Mouse (Mus musculus): Measurements from ENCODE around the gene Nab2. TPM values are rescaled to one million over a fixed set of nuclear protein-coding genes. Genes with fewer than 3 reads are reported as not detected.
A peak's percentile ranks its signal among the peaks of the same experiment; 100 is the strongest.

The Nab2 gene
- polyA plus RNA-seq, 1 experiment from 2014 or later, result 1.2 TPM

DNA sequence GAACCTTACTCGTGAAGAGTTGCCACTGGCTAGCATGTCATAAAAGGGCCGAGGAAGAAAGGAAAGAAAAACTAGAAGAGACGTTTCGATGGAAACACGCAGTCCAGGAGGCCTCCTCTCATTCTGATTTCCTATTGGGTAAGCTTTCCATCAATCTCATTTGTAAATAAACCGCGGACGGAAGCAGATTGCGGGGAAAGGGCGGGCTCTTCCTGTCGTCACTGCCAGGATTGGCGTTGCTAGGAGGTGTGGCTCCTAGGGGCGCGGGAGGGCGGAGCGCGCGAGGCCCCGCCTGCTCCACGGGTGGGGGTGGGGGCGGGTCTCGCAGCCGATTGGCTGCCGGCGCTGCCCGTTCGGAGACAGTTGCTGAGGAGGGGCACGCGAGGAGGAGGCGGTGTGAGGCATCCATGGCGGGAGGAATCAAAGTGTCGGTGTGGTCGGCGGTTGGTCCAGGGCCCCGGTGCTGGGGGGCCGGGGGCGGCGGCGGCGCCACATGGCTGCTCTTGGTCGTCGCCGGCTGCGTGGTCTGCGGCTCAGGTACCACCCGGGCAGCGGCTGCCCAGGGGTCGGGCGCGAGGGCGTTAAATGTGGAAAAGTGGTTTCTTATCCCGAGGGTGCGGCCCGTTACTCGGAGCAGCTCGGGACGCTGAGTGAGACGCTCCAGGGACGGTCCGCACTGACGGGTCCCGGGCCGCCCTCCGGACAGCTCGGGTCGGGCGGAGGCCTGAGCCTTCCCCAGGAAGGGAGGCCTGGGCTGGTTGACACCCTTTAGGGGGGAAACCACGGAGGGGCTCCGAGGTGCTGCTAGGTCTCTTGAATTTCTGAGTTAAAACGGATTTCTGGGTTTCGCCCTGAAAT, 8.6 kb upstream of the Nab2 start:
- no peaks in the 10 kb centered on the region for H3K27me3 ChIP-seq (ENCODE audit: control insufficient read depth, insufficient read depth, low read length)

DNA sequence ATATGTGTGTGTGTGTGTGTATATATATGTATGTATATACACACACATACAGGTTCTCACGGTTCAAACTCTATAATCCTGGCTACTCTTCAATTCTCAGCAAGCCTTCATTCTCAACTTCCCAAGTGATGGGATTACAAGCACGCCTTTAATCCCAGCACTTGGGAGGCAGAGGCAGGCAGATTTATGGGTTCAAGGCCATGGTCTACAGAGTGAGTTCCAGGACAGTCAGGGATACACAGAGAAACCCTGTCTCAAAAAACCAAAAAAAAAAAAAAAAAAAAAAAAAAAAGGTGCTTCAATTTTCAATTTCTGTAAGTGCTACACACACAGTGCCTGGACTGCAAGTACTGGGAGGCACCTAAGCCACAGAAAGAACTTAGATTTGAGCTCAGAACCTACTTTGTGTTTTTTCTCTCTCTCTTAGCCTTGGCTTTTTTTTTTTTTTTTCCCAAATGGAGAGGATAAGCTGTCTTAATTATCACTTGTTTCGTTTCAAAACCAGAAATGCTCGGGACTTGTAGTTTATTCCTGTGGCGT, 7.6 kb upstream of the Nab2 start:
- no peaks in the 10 kb centered on the region for H3K36me3 ChIP-seq (ENCODE audit: control insufficient read depth, insufficient read depth, low read length)
- H3K4me2 ChIP-seq (ENCODE audit: low read length), result peak overlapping the region; percentile 67
- peak overlapping the region; percentile 66 for H3K4me3 ChIP-seq (replicated peaks; ENCODE audit: low read depth, low read length)
- H3K27ac ChIP-seq (replicated peaks; ENCODE audit: low read depth, low read length), result no peak overlapping the region
- ATAC-seq (ENCODE audit: low FRiP score, low TSS enrichment) (no peak), DNase-seq (no peak)
- H3K9ac ChIP-seq (replicated peaks; ENCODE audit: low read length), result no peak overlapping the region; the same call in 1 of the 2 replicates
- no peaks in the 10 kb centered on the region for H3K27me3 ChIP-seq (ENCODE audit: control insufficient read depth, insufficient read depth, low read length)
- WGBS, result 56% methylated on average over 5 of the region's 5 CpGs
- no peaks in the 10 kb centered on the region for H3K9me3 ChIP-seq (ENCODE audit: control insufficient read depth, low read length)
- peaks cover 3% of the 10 kb centered on the region; the same call in 1 of the 2 replicates for H3K4me1 ChIP-seq (ENCODE audit: control insufficient read depth, insufficient read depth, low read length)

More for the DNA sequence above, 8.6 kb upstream of the Nab2 start:
- Histone ChIP-seq H3K27ac (replicated peaks; ENCODE audit: low read depth, low read length) (0 out of 2 replicates have a peak overlapping the region, but pooled peaks have one; percentile 20), H3K4me1 (ENCODE audit: control insufficient read depth, insufficient read depth, low read length) (peaks cover 3% of the 10 kb centered on the region; the same call in 1 of the 2 replicates), H3K36me3 (ENCODE audit: control insufficient read depth, insufficient read depth, low read length) (no peaks in the 10 kb centered on the region), H3K9me3 (ENCODE audit: control insufficient read depth, low read length) (no peaks in the 10 kb centered on the region), H3K9ac (replicated peaks; ENCODE audit: low read length) (peak overlapping the region; percentile 72), H3K4me2 (ENCODE audit: low read length) (peak overlapping the region; percentile 98), H3K4me3 (replicated peaks; ENCODE audit: low read depth, low read length) (peak overlapping the region; percentile 66)
- DNase-seq (peak; percentile 99), ATAC-seq (ENCODE audit: low FRiP score, low TSS enrichment) (peak; percentile 98)
- under 1% methylated on average over 68 of the region's 71 CpGs for WGBS

DNA sequence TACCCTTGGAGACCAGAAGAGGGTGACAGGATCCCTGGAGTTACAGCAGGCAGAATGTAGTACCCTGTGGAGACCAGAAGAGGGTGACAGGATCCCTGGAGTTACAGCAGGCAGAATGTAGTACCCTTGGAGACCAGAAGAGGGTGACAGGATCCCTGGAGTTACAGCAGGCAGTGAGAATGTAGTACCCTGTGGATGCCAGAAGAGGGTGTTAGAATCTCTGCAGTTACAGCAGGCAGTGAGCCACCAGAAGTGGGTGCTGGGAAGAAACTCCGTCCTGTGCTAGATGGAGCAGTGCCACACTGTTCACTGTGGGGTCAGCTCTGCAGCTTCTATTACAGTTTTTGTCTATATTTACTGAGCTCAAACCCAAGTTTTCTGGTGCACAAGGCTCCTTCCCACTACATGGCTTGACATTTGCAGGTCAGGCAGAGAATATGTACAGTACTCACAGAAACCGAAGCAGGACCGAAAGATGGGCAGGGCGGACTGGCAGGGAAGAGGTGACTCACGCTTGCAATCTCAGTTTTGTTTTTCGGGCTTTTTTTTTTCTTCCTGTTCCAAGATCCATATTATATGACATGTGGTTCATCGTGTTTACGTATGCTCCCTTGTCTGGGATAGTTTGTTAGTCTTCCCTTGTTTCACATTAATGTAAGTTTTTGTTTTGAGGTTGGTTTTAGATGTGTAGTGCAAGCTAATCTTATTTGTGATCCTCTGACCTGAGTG, 6.6 kb upstream of the Nab2 start:
- H3K27ac ChIP-seq (replicated peaks; ENCODE audit: low read depth, low read length), result no peak overlapping the region

DNA sequence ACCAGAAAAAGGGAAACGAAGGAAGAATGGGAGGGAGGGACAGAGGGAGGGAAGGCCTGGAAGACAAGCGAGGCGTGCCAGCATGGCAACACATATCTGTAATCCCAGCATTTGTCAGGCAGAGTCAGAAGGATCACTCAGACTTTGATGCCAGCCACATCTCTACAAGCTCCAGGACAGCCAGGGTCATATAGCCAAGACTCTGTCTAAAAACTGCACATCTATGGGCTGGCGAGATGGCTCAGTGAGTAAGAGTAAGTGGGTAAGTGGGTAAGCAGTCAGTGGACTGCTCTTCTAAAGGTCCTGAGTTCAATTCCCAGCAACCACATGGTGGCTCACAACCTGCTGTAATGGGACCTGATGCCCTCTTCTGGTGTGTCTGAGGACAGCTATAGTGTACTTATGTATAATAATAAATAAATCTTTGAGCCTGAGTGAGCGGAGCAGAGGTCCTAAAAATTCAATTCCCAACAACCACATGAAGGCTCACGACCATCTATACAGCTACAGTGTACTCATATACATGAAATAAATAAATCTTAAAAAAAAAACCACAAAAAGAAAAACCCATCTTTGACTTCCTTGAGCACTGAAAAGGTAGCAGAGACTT, 5.8 kb upstream of the Nab2 start:
- Histone ChIP-seq H3K27ac (replicated peaks; ENCODE audit: low read depth, low read length) (no peak overlapping the region), H3K9me3 (ENCODE audit: control insufficient read depth, low read length) (no peaks in the 10 kb centered on the region), H3K9ac (replicated peaks; ENCODE audit: low read length) (no peak overlapping the region), H3K4me3 (replicated peaks; ENCODE audit: low read depth, low read length) (no peak overlapping the region), H3K4me1 (ENCODE audit: control insufficient read depth, insufficient read depth, low read length) (peaks cover 3% of the 10 kb centered on the region; the same call in 1 of the 2 replicates), H3K36me3 (ENCODE audit: control insufficient read depth, insufficient read depth, low read length) (no peaks in the 10 kb centered on the region), H3K27me3 (ENCODE audit: control insufficient read depth, insufficient read depth, low read length) (no peaks in the 10 kb centered on the region), H3K4me2 (ENCODE audit: low read length) (no peak overlapping the region)
- WGBS, result 93% methylated on average over 6 of the region's 6 CpGs
- ATAC-seq (ENCODE audit: low FRiP score, low TSS enrichment) (no peak), DNase-seq (no peak)

More for the DNA sequence above, 6.6 kb upstream of the Nab2 start:
- peak; percentile 86 for DNase-seq
- peaks cover 3% of the 10 kb centered on the region; the same call in 1 of the 2 replicates for H3K4me1 ChIP-seq (ENCODE audit: control insufficient read depth, insufficient read depth, low read length)
- H3K27me3 ChIP-seq (ENCODE audit: control insufficient read depth, insufficient read depth, low read length), result no peaks in the 10 kb centered on the region
- no peak overlapping the region for H3K4me3 ChIP-seq (replicated peaks; ENCODE audit: low read depth, low read length)
- ATAC-seq (ENCODE audit: low FRiP score, low TSS enrichment), result no peak
- H3K36me3 ChIP-seq (ENCODE audit: control insufficient read depth, insufficient read depth, low read length), result no peaks in the 10 kb centered on the region
- H3K9me3 ChIP-seq (ENCODE audit: control insufficient read depth, low read length), result no peaks in the 10 kb centered on the region
- 89% methylated on average over 8 of the region's 8 CpGs for WGBS
- H3K4me2 ChIP-seq (ENCODE audit: low read length), result no peak overlapping the region
- no peak overlapping the region for H3K9ac ChIP-seq (replicated peaks; ENCODE audit: low read length)

DNA sequence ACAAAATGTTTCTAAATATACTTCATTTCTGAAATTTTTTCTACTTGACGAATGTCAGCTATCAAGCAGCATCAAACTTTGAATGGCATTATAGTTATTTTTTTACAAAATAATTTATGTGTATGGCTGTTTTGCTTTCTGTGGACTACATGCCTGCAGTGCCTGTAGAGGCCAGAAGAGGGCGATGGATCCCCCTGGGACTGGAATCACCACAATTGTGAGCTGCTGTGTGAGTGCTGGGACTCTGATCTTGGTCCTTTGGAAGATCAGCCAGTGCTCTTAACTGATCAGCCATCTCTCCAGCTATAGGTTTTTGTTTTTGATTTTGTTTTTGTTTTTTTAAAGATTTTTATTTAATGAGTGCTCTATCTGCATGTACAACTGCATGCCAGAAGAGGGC, 2.9 kb upstream of the Nab2 start:
- Histone ChIP-seq H3K27ac (replicated peaks; ENCODE audit: low read depth, low read length) (no peak overlapping the region), H3K9me3 (ENCODE audit: control insufficient read depth, low read length) (no peaks in the 10 kb centered on the region), H3K4me3 (replicated peaks; ENCODE audit: low read depth, low read length) (no peak overlapping the region), H3K9ac (replicated peaks; ENCODE audit: low read length) (no peak overlapping the region), H3K27me3 (ENCODE audit: control insufficient read depth, insufficient read depth, low read length) (peaks cover 17% of the 10 kb centered on the region), H3K4me1 (ENCODE audit: control insufficient read depth, insufficient read depth, low read length) (peaks cover 3% of the 10 kb centered on the region; the same call in 1 of the 2 replicates), H3K4me2 (ENCODE audit: low read length) (no peak overlapping the region), H3K36me3 (ENCODE audit: control insufficient read depth, insufficient read depth, low read length) (no peaks in the 10 kb centered on the region)
- no peak for ATAC-seq (ENCODE audit: low FRiP score, low TSS enrichment)
- no peak for DNase-seq
- 49% methylated on average over 2 of the region's 2 CpGs for WGBS

DNA sequence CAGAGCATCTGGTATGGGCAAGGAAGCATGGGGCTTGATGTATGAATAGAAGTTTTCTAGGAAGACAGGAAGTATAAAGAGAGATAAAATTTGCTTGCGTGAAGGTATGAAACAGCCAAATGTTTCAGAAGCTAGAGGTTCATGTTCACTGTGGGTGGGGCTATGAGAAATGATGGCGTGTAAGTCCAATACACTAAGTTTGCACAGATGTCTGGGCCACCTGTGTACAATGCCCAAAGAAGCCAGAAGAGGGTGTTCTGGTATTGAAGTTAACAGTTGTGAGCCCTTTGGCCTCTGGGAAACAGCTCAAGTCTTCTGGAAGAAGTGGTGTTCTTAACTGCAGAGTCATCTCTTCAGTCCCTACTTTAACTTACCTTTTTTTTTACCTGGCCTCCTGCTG, 1.8 kb upstream of the Nab2 start:
- ATAC-seq (ENCODE audit: low FRiP score, low TSS enrichment), result no peak
- Histone ChIP-seq H3K36me3 (ENCODE audit: control insufficient read depth, insufficient read depth, low read length) (no peaks in the 10 kb centered on the region), H3K9me3 (ENCODE audit: control insufficient read depth, low read length) (no peaks in the 10 kb centered on the region), H3K4me1 (ENCODE audit: control insufficient read depth, insufficient read depth, low read length) (peaks cover 10% of the 10 kb centered on the region; the same call in 1 of the 2 replicates), H3K4me3 (replicated peaks; ENCODE audit: low read depth, low read length) (no peak overlapping the region), H3K9ac (replicated peaks; ENCODE audit: low read length) (no peak overlapping the region), H3K27me3 (ENCODE audit: control insufficient read depth, insufficient read depth, low read length) (peaks cover 28% of the 10 kb centered on the region), H3K27ac (replicated peaks; ENCODE audit: low read depth, low read length) (no peak overlapping the region), H3K4me2 (ENCODE audit: low read length) (no peak overlapping the region)
- WGBS, result 89% methylated on average over 2 of the region's 2 CpGs
- no peak for DNase-seq

DNA sequence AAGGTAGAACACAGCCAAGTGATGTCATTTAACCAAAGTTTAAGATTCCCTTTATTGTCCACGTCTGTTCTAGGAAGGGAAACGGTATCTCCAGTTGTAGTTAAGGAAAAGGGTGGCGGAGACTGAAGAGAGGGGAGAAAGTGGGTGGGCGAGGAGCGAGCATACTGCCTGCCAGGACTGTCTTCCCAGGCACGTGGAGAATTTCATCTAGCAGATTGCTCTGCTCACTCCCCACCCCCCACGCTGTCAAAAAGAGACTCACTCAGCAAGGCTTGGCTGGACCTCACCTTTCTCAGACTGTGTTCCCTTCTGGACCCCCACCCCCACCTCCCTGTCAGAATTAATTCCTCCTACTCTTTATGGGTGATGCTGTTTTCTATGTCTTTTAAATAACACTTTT, 802 bp upstream of the Nab2 start:
- Histone ChIP-seq H3K9me3 (ENCODE audit: control insufficient read depth, low read length) (no peaks in the 10 kb centered on the region), H3K4me1 (ENCODE audit: control insufficient read depth, insufficient read depth, low read length) (peaks cover 10% of the 10 kb centered on the region; the same call in 1 of the 2 replicates), H3K27ac (replicated peaks; ENCODE audit: low read depth, low read length) (no peak overlapping the region), H3K27me3 (ENCODE audit: control insufficient read depth, insufficient read depth, low read length) (peaks cover 38% of the 10 kb centered on the region), H3K4me3 (replicated peaks; ENCODE audit: low read depth, low read length) (no peak overlapping the region), H3K36me3 (ENCODE audit: control insufficient read depth, insufficient read depth, low read length) (no peaks in the 10 kb centered on the region), H3K9ac (replicated peaks; ENCODE audit: low read length) (no peak overlapping the region), H3K4me2 (ENCODE audit: low read length) (no peak overlapping the region; the same call in 1 of the 2 replicates)
- no peak for ATAC-seq (ENCODE audit: low FRiP score, low TSS enrichment)
- WGBS, result 38% methylated on average over 7 of the region's 7 CpGs
- no peak for DNase-seq
